Mouse (Mus musculus): ENCODE measurements around the gene Trim26.
"Not testable (repeated sequence)": the region's sequence is repeated elsewhere in the genome, so short reads cannot be mapped to it uniquely, and the experiment has no call there.

The Trim26 gene

DNA sequence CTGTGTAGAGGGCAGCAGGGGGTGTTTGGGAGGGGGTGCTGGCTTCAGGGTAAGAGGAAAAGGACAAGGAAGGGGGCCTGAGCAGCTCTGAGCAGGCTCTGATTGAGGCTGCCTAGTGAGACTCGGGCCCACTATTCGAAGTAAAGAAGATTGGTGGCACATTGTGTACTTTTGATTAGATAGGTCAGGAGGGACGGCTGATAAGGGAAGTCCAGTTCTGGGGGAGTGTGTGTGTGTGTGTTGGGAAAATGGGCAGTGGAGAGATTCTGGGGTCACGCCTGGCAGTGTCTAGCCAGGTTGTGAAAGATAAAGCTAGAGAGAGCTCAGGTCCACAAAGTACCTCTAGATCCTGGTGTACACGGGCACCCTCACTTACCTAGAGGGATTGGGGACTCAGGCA, 14.7 kb downstream of the Trim26 start:
- no peak for DNase-seq (ENCODE audit: low read depth)

GRCm38 (mm10) chr17:36855484-36855883, 18.6 kb downstream of the Trim26 start:
- no peak for DNase-seq (ENCODE audit: low read depth)

GRCm38 (mm10) chr17:36856236-36856635, 19.3 kb downstream of the Trim26 start:
- DNase-seq (ENCODE audit: low read depth) = no peak

- DNase-seq (ENCODE audit: low read depth) = no peak
These were observed 21.2 kb downstream of the Trim26 start for GRCm38 (mm10) chr17:36858181-36858580.

DNA sequence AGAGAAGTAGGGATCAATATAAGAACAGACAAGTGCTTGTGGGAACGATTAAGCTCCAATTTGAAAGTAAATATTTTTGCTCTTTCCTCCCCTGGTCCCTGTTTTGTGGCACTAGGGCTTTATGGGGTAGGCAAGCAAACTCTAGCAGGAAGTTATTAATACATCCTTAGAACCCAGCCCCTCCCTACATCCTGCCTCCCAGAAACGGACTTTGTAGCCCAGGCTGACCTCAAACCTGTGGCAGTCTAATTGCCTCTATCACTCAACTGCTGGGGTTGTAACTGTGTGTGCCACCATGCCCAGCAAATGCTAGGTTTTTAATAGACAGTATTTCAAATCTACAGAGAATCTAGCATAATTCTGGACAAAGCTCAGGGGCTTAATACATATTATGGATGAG, 24.7 kb downstream of the Trim26 start:
- no peak for DNase-seq (ENCODE audit: low read depth)

- DNase-seq (ENCODE audit: low read depth) = no peak
These were observed 30.0 kb downstream of the Trim26 start, which contains the start of gene Trim15 for GRCm38 (mm10) chr17:36866719-36867527. Gene Trim15, minus strand, starts transcription at chr17:36867210.

DNA sequence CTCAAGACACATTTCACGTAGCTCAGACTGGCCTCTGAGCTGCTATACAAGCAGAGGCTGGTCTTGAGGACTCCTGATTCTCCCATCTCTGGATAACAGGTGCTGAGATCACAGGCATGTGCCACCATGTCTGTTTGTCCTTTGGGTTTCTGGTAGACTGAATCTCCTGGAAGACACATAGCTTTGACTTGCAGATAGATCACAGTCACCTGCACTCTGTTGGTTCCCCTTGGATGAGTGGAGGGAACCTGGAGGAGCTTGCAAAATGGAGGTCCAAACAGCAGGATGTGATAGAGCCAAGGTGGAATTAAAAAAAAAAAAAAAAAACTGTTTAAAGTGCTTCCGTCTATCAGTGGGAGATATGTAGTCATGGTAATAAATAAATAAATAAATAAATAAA, 31.9 kb downstream of the Trim26 start:
- DNase-seq (ENCODE audit: low read depth) = no peak

DNA sequence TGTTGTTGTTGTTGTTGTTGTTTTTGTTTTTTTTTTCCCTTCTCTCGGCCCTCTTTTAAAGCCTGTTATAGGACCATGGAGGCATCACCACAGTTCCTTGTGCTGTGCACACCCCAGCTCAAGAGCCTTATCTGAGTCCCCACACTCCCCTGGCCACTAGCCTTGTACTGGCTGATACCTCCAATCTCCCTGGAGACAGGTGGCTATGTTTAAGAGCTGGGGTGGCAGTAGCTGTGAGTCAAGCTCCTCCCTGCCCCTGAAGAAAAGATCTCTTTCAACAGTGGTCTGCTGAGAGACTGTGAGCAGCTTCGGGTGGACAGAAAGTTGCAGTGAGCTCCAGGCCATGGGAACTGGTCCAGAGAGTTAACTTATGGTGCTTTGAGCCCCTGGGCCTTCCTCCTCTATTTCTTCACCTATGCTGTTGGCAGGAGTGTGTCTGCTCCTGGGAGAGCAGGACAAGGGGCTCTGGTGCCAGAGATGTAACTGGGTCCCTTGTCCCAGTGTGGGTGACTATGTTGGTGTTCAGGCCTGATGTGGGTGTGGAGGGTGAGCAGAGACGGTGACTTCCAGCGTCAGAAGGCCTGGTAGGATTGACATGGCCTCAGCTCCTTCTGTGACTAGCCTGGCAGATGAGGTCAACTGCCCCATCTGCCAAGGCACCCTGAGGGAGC, 32.5 kb downstream of the Trim26 start, which contains the start of gene Trim10:
Gene Trim10, plus strand, starts transcription at position 291 of the 671 bp plus-strand sequence.
- no peak for DNase-seq (ENCODE audit: low read depth)

- DNase-seq (ENCODE audit: low read depth) = no peak
These were observed 33.2 kb downstream of the Trim26 start for GRCm38 (mm10) chr17:36869955-36870810.

DNA sequence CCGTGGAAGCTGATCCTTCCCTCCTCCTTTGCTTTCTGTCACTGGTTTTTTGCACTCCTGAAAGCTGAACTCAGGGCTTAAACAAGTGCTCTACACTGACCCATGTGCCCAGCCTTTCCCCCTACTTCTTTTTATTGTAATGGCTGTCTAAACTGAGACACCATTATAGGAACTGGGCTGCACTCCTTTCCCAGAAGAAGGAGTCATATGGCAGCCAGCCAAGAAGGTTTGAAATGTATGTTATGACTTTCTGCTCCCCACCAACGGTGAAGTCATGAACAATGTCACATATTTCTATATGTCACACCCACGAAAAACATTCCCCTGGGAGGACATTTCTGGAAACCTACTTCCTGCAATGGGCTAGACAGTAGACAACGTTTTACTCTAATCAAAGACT, 37.7 kb downstream of the Trim26 start:
- no peak for DNase-seq (ENCODE audit: low read depth)

GRCm38 (mm10) chr17:36883350-36883749, 46.4 kb downstream of the Trim26 start:
- no peak for DNase-seq (ENCODE audit: low read depth)

DNA sequence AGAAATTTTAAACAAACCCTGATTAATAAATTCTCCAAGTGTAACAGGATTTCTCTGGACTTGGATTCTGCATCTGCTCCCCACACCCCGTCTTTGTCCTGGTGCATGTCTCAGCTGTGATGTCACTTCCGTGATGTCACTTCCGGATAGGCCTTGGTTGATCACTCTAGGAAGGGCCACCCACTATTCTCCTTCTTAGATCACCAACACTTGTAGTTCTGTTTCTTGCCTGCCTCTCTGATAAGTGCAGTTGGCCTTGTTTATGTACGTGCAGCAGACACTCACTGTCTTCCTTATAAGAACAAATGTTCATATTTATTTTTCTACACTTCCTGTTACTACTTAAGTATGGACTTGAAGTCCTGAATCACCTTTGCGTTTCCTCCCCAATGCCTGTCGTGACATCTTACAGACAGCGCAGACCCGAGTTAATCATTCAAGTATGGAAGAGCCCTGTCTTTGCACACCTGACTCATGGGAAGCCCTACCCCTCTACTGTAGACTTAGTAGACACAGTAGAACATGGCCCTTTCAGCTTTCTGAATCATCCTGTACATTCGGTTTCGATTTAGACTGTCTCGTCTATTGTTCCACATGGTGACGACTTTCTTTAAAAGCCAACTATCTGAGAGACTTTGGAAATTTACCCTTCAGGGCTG, 48.3 kb downstream of the Trim26 start:
- DNase-seq (ENCODE audit: low read depth) = no peak

- DNase-seq (ENCODE audit: low read depth) = no peak
These were observed 53.4 kb downstream of the Trim26 start, which contains the start of gene Trim40 for GRCm38 (mm10) chr17:36890073-36890903. Gene Trim40, minus strand, starts transcription at chr17:36890123.

- DNase-seq (ENCODE audit: low read depth) = not testable (repeated sequence)
These were observed 54.6 kb downstream of the Trim26 start for GRCm38 (mm10) chr17:36891496-36891895.

DNA sequence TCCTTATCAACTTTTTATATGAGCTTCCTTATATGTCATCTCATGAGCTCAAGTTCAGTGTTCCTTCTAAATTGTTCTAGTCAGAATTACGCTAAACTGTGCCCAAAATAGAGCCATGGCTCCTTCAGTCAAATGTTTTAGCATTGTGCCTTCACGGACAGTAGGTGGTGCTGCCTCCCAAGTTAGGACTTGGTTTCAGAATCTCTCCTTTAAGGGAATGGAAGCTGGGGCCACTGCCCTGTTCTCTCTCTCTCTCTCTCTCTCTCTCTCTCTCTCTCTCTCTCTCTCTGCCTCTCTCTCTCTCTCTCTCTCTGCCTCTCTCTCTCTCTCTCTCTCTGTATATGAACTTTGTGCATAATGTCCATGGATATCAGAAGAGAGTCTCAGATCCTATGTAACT, 55.4 kb downstream of the Trim26 start:
- peak; percentile 25 for DNase-seq (ENCODE audit: low read depth)

DNA sequence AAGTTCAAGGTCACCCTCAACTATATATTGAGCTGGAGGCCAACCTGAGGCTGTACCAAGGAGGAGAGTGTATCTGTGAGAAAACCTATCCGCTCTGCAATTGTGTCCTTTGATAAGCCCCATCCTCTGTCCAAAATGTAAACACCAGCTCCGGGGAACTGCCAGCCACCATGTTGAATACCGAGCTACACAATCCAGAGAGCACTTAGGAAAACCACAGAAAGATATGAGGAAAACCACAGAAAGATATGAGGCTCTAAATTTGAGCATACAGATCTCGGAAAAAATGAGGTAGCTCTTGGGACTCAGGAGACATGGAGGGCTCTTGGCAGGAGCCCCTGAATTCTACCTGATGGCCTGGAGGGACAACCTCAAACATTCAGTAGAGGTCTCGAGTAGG, 56.5 kb downstream of the Trim26 start:
- DNase-seq (ENCODE audit: low read depth) = no peak

DNA sequence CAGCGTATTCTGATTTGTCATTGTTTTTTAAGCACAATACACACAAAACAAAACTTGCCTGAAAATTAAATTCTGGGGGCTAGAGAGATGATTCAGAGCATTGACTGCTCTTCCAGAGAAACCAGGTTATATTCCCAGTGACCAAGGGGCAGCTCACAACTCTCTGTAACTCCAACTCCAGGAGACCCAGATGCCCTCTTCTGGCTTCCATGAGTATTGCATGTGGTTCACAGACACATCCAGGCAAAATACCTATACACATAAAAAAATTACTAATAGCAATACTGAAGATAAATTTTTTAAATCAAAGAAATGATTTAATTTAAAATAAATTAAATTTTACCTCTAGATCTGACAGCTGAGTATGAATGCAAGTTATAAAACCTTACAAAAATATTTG, 59.6 kb downstream of the Trim26 start:
- DNase-seq (ENCODE audit: low read depth) = peak; percentile 24

DNA sequence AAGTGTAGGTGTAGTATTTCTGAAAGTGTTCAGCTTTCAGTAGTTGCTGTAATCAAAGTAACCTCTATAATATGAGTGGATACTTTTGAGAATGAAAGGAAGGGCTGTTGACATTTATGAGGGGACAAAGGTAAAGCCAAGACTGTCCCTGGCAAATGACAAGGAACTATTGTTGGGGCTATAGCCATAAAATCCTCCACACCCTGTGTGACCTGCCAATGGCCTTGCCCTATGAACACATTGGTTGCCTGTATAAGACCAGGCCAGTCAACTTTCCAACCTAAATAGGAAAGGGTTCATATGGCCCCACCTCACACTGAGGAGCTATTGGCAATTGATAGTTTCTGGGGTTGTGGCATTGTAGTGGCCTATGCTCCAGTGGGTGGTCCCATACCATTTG, 60.1 kb downstream of the Trim26 start:
- DNase-seq (ENCODE audit: low read depth) = no peak

DNA sequence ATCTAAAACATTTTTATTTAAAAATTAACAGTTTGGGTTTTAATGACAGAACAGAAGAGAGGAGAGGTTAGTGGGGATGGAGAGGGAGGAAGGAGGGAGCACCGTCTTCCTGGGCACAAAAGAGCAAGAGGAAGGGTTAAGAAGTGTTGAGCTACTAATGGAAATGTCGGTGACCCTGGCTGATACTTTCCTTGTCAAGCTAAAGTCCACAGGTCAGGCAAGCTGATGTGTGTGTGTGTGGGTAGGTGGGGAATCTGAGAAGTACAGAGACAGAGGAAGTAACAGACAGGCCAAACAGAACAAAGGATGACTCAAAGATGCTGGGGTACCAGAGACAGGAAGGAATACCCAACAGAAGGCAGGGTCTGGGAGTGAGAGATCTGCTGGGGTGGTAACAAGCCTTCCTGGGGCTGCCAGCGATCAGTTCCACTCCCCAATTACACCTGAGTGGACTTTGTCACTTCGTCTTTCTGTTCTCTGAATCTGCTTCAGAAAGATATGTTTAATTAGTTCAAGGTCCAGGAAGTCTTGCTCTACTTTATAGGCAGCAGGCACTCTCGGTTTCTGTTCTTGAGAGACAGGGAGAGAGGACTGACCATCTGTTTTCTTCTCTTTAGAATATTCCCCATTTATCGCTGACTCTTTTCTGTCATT, 60.7 kb downstream of the Trim26 start, which contains the start of gene Trim31:
Gene Trim31, plus strand, starts transcription at position 567 of the 654 bp plus-strand sequence.
- DNase-seq (ENCODE audit: low read depth) = no peak

DNA sequence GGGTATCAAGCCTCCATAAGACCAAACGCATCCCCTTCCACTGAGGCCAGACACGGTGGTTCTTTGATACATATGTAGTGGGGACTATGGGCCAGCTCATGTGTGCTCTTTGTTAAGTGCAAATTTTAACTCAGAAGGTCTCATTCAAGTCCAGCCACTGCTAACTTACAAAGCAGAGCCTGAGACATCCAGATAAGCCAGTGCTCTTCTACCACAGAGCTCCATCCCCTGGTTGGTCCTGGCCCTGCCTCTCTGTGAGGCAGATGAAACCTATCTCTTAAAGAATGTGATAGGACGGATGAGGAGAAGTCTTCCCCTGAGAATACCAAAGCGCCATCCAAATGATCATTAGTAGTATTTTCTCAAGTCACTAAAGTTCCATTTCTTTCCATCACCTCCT, 62.4 kb downstream of the Trim26 start:
- no peak for DNase-seq (ENCODE audit: low read depth)

Data from fibroblast of lung, adult 2 months (primary cell).